Mouse (Mus musculus) lung, postnatal 0 days (tissue): ENCODE measurements around the gene Pigl. TPM values are rescaled to one million over a fixed set of nuclear protein-coding genes. Genes with fewer than 3 reads are reported as not detected.

Experiments used
- ATAC-seq: fragments of 200-750 bp; cut with Nextera tagmentation; 2 replicates; pipeline ENCODE4 v1.8.0; 2017; ENCODE audit warnings: moderate library complexity
- DNase-seq: peaks from one replicate; pipeline ENCODE4 v3.0.0-alpha.2; 2016; ENCODE audit warnings: low spot score
- H3K27ac ChIP-seq: fragments of 300-500 bp; sonication (generic); 2 replicates; pipeline ENCODE4 v1.5.1; 2014; ENCODE audit warnings: antibody characterized with exemption, mild to moderate bottlenecking, low read length, mixed read lengths
- H3K27me3 ChIP-seq: fragments of 300-500 bp; sonication (generic); replicated peaks from 2 replicates; pipeline ENCODE4 v1.6.1; 2014; ENCODE audit warnings: low read length, mixed read lengths; ENCODE audit not compliant: insufficient read depth
- H3K36me3 ChIP-seq: fragments of 300-500 bp; sonication (generic); 2 replicates; pipeline ENCODE4 v1.6.1; 2014; ENCODE audit warnings: low read length, mixed read lengths; ENCODE audit not compliant: insufficient read depth
- H3K4me1 ChIP-seq: fragments of 300-500 bp; sonication (generic); 2 replicates; pipeline ENCODE4 v1.6.1; 2014; ENCODE audit warnings: antibody characterized with exemption, low read depth, low read length, mixed read lengths; ENCODE audit not compliant: insufficient read depth
- H3K4me2 ChIP-seq: fragments of 300-500 bp; sonication (generic); replicated peaks from 2 replicates; pipeline ENCODE4 v1.6.1; 2014; ENCODE audit warnings: low read depth, mild to moderate bottlenecking, low read length, moderate library complexity, mixed read lengths
- H3K4me3 ChIP-seq: fragments of 300-500 bp; sonication (generic); 2 replicates; pipeline ENCODE4 v1.5.1; 2014; ENCODE audit warnings: low read depth, low read length
- H3K9ac ChIP-seq: fragments of 300-500 bp; sonication (generic); replicated peaks from 2 replicates; pipeline ENCODE4 v1.6.1; 2014; ENCODE audit warnings: low read depth, mild to moderate bottlenecking
- H3K9me3 ChIP-seq: fragments of 300-500 bp; sonication (generic); 2 replicates; pipeline ENCODE4 v1.6.1; 2016; ENCODE audit warnings: low read length, mixed read lengths
- CTCF ChIP-seq: IDR thresholded peaks from 2 replicates; pipeline ENCODE4 v1.5.1; 2016; ENCODE audit warnings: antibody characterized with exemption, mild to moderate bottlenecking
- EP300 ChIP-seq: IDR thresholded peaks from 2 replicates; pipeline ENCODE4 v1.6.1; 2016; ENCODE audit warnings: antibody characterized with exemption, mild to moderate bottlenecking, control low read depth
- WGBS: fragments of 180-500 bp; shearing (Covaris S2); extraction: QIAGEN DNeasy Blood & Tissue Kit; methylation state at CpG from one replicate; pipeline ENCODE4 v1.1.7; 2014; 5-methylcytosine and 5-hydroxymethylcytosine counted together
- polyA plus RNA-seq: library from polyadenylated mRNA; unstranded; fragments of >200 nt; fragmentation: Nextera tagmentation; extraction: Ambion mirVana; gene quantifications from 2 replicates; pipeline ENCODE4 v1.2.1, GENCODE M21; 2015

Pigl gene
- 4.8 and 5.0 TPM in 2 replicates for polyA plus RNA-seq

DNA sequence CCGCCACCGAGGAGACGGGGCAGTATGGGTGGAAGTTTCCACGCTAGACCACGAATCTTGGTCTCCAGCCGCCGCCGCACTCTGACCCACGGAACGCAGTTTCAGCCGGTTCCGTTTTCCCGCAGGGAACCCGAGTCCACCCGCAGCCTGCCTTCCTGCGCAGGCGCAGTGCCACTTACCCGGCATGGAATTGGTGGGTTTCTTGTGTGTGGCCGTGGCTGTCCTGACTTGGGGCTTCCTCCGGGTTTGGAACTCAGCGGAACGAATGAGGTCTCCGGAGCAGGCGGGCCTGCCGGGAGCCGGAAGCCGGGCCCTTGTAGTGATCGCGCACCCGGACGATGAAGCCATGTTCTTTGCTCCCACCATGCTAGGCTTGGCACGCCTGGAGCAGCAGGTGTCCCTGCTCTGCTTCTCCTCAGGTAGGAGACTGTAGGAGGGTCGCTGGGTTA lies at the start of gene Pigl, which contains the start of gene Ncor1:
Gene Pigl, plus strand, starts transcription at position 185 of the 449 bp plus-strand sequence.
Gene Ncor1, minus strand, starts transcription at position 266 of the 449 bp plus-strand sequence.
- no peaks in the 10 kb centered on the region for H3K27me3 ChIP-seq
- peak within 1 kb of the TSS; percentile 97 for H3K9ac ChIP-seq
- H3K36me3 ChIP-seq, result no peaks in the 10 kb centered on the region
- H3K27ac ChIP-seq, result peak within 1 kb of the TSS; percentile 99
- ATAC-seq, result peak; percentile 67
- no peaks in the 10 kb centered on the region for H3K9me3 ChIP-seq
- TF ChIP-seq CTCF, result no peak
- no peak for TF ChIP-seq EP300
- peak within 1 kb of the TSS; percentile 91 for H3K4me2 ChIP-seq
- H3K4me1 ChIP-seq, result no peaks in the 10 kb centered on the region
- H3K4me3 ChIP-seq, result peak within 1 kb of the TSS; percentile 99
- DNase-seq, result peak; percentile 92
- 1% methylated on average over 33 of the region's 33 CpGs for WGBS

DNA sequence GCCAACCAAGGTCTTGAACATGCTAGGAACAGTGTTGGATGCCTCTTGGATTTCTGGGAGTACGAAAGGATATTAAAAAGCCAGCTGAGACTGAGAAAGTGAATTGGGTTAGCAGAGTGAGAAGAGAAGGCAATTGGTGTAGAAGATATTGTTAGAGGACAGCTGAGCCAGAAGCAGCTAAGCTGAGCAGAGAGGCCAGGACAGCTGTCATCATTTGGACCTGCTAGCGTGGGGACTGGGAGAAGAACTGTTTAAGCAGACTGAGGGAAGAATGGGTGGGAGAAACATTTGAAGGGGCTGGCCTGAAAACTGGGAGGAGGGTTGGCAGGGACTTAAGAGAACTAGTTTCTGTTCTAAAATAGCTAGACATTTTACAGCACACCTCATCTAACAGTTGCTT lies 49.4 kb upstream of the Pigl start:
- DNase-seq, result no peak
- Histone ChIP-seq H3K4me3 (no peak overlapping the region), H3K4me1 (no peaks in the 10 kb centered on the region), H3K9ac (no peak overlapping the region), H3K27ac (no peak overlapping the region), H3K36me3 (no peaks in the 10 kb centered on the region), H3K27me3 (no peaks in the 10 kb centered on the region), H3K9me3 (no peaks in the 10 kb centered on the region), H3K4me2 (no peak overlapping the region)
- ATAC-seq, result no peak
- no peak for TF ChIP-seq EP300
- no peak for TF ChIP-seq CTCF
- 85% methylated on average over 2 of the region's 2 CpGs for WGBS

DNA sequence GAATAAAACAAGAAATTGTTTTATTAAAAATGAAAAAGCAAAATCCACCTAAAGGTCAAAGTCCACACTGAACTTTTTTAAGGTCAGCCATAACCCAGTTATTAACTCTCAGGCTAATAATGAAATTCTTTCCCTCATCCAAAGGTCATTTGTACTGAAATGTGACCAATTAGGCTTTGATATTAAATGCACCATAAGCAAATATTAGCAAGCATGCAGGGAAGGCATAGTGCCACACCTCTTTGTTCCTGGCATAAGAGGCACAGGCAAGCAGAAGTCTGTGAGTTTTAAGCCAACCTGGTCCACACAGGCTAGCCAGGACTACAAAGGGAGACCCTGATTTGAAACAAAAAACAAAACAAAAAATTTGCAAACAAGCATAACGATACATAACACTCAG lies 48.6 kb upstream of the Pigl start:
- 0 out of 2 replicates have a peak, but pooled peaks cover 3% of the 10 kb centered on the region for H3K36me3 ChIP-seq
- DNase-seq, result no peak
- no peak overlapping the region for H3K9ac ChIP-seq
- 98% methylated on average over 1 of the region's 1 CpGs for WGBS
- no peak for ATAC-seq
- H3K27ac ChIP-seq, result no peak overlapping the region
- H3K4me1 ChIP-seq, result no peaks in the 10 kb centered on the region
- H3K4me2 ChIP-seq, result no peak overlapping the region
- H3K4me3 ChIP-seq, result no peak overlapping the region
- TF ChIP-seq CTCF, result no peak
- TF ChIP-seq EP300, result no peak
- no peaks in the 10 kb centered on the region for H3K27me3 ChIP-seq
- H3K9me3 ChIP-seq, result no peaks in the 10 kb centered on the region

DNA sequence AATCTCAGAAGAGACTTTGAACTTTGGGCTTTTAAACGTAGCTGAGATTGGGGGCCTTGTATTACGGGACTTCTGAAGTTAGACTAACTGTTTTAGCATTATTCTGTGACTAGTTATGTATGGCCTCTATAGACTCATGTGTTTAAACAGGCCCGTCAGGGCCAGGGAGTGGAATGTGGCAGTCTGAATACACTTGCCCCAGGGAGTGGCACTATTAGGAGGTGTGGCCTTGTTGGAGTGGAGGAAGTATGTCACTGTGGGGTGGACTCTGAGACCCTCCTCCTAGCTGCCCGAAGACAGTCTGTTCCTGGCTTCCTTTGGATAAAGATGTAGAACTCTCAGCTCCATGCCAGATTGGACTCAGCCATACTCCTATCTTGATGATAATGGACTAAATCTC lies 43.2 kb upstream of the Pigl start:
- no peaks in the 10 kb centered on the region for H3K4me1 ChIP-seq
- H3K36me3 ChIP-seq, result 0 out of 2 replicates have a peak, but pooled peaks cover 6% of the 10 kb centered on the region
- no peaks in the 10 kb centered on the region for H3K9me3 ChIP-seq
- H3K27me3 ChIP-seq, result no peaks in the 10 kb centered on the region
- H3K4me3 ChIP-seq, result no peak overlapping the region
- no peak overlapping the region for H3K9ac ChIP-seq
- 82% methylated on average over 4 of the region's 4 CpGs for WGBS
- H3K27ac ChIP-seq, result no peak overlapping the region
- no peak overlapping the region for H3K4me2 ChIP-seq
- DNase-seq, result no peak
- no peak for ATAC-seq
- TF ChIP-seq EP300, result no peak
- TF ChIP-seq CTCF, result no peak

DNA sequence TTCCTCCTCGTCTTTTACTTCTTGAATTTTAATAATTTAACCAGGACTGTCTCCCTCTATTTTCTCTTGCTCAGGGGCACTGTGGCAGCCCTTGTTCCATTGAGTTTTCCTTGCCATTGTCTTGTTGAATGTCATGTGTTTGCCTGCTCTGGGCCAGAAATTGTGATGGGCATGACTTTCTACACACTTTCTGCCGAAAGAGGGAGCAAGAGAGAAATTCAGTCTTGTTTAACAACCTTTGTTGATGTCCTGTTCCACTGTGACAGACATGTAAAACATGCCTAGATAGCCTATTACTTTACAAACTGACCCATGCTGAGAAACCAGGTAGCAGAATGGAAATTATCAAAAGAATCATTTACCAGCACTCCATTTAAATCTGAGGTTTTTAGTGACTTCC lies 33.7 kb upstream of the Pigl start:
- Histone ChIP-seq H3K36me3 (0 out of 2 replicates have a peak, but pooled peaks cover 8% of the 10 kb centered on the region), H3K4me1 (no peaks in the 10 kb centered on the region), H3K9ac (no peak overlapping the region), H3K4me3 (no peak overlapping the region), H3K4me2 (no peak overlapping the region), H3K9me3 (no peaks in the 10 kb centered on the region), H3K27me3 (no peaks in the 10 kb centered on the region), H3K27ac (no peak overlapping the region)
- no peak for DNase-seq
- WGBS, result 71% methylated on average over 2 of the region's 2 CpGs
- TF ChIP-seq CTCF (peak; percentile 48), EP300 (no peak)
- ATAC-seq, result no peak

DNA sequence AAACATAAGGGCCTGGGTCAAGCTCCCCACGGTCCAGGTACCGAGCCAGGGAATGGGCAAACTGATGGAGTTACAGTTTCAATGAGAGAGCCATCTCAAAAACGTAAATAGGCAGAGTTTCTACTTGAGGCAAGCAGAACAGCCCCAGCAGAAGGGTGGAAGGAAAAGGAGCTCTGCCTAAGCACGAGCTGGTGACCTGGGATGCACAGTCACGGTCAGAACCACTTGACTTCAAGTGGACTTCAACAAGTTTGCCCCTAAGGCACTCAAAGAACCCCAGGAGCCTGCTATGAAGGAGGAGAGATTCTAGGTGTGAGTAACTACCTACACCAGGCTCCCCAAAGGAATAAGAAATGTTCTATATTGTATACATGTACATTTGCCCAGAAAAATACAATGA lies 32.0 kb upstream of the Pigl start:
- peak; percentile 74 for DNase-seq
- TF ChIP-seq CTCF, result no peak
- no peak for TF ChIP-seq EP300
- Histone ChIP-seq H3K4me1 (no peaks in the 10 kb centered on the region), H3K9ac (no peak overlapping the region), H3K27me3 (no peaks in the 10 kb centered on the region), H3K27ac (no peak overlapping the region), H3K9me3 (no peaks in the 10 kb centered on the region), H3K4me2 (no peak overlapping the region), H3K36me3 (0 out of 2 replicates have a peak, but pooled peaks cover 12% of the 10 kb centered on the region), H3K4me3 (no peak overlapping the region)
- WGBS, result 56% methylated on average over 5 of the region's 5 CpGs
- peak; percentile 83 for ATAC-seq
